Mouse (Mus musculus): ENCODE results near the gene Rft1.

DNA sequence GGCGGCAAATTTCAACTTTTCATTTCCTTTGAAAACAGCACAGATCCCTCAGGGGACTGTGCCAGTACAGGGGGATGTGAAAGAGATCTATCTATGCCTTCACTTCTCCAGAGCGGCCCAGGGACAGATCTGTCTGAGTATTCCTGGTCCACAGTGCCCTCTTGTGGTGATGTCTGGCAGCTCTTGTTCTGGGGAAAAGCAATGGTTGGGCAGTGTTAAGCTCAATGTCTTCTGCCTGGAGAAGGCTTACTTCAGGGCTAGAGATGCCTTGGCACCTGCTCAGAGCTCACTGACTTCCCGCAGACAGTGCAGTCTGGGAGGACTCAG, 17.8 kb downstream of the Rft1 start:
- TF ChIP-seq ZNF384 (IDR thresholded peaks at IDR 0.05; ENCODE audit: low read depth, low read length) (no peak), ZC3H11A (IDR thresholded peaks at IDR 0.05; ENCODE audit: borderline replicate concordance, low read depth, low read length) (peak; percentile 52; the same call in 1 of the 2 replicates), CHD2 (IDR thresholded peaks at IDR 0.05; ENCODE audit: low read depth, low read length) (no peak), MAFK (IDR thresholded peaks at IDR 0.05; ENCODE audit: insufficient read depth, low read depth, low read length) (no peak), HCFC1 (IDR thresholded peaks at IDR 0.05; ENCODE audit: borderline replicate concordance, insufficient read depth, low read length) (no peak)

All from ES-E14 (cell line).